Mouse (Mus musculus): ENCODE measurements at regions not wholly inside any gene's neighbourhood (a gene's known extent, or its start where the extent isn't known, plus 50 kb on each side); places are given as distances from the start of the nearest gene placed in this dataset.

GRCm38 (mm10) chr11:43370025-43370424, 56.0 kb downstream of the Pttg1 start:
- DNase-seq (ENCODE audit: extremely low read depth, low read depth), result no peak

- no peak for DNase-seq (ENCODE audit: extremely low read depth, low read depth)
Observed at GRCm38 (mm10) chr11:43368346-43368745, 57.7 kb downstream of the Pttg1 start.

- no peak for DNase-seq (ENCODE audit: extremely low read depth, low read depth)
Observed at GRCm38 (mm10) chr11:43361858-43362257, 64.2 kb downstream of the Pttg1 start.

- DNase-seq (ENCODE audit: extremely low read depth, low read depth), result peak; percentile 2
Observed at GRCm38 (mm10) chr11:43358390-43359291, 67.4 kb downstream of the Pttg1 start.

GRCm38 (mm10) chr11:43353602-43354001, 72.4 kb downstream of the Pttg1 start:
- no peak for DNase-seq (ENCODE audit: extremely low read depth, low read depth)

GRCm38 (mm10) chr11:43353030-43353429, 73.0 kb downstream of the Pttg1 start:
- DNase-seq (ENCODE audit: extremely low read depth, low read depth), result no peak

- DNase-seq (ENCODE audit: extremely low read depth, low read depth), result no peak
Observed at GRCm38 (mm10) chr11:43351818-43352217, 74.2 kb downstream of the Pttg1 start.

GRCm38 (mm10) chr11:43351348-43351747, 74.7 kb downstream of the Pttg1 start:
- DNase-seq (ENCODE audit: extremely low read depth, low read depth), result no peak

GRCm38 (mm10) chr11:43350242-43350641, 75.8 kb downstream of the Pttg1 start:
- no peak for DNase-seq (ENCODE audit: extremely low read depth, low read depth)

- DNase-seq (ENCODE audit: extremely low read depth, low read depth), result no peak
Observed at GRCm38 (mm10) chr11:43349564-43349963, 76.5 kb downstream of the Pttg1 start.

GRCm38 (mm10) chr11:43348571-43348970, 77.5 kb downstream of the Pttg1 start:
- DNase-seq (ENCODE audit: extremely low read depth, low read depth), result peak; percentile 3

GRCm38 (mm10) chr11:43346489-43346888, 79.6 kb downstream of the Pttg1 start:
- DNase-seq (ENCODE audit: extremely low read depth, low read depth), result no peak

- no peak for DNase-seq (ENCODE audit: extremely low read depth, low read depth)
Observed at GRCm38 (mm10) chr11:43344767-43345561, 81.1 kb downstream of the Pttg1 start.

- DNase-seq (ENCODE audit: extremely low read depth, low read depth), result no peak
Observed at GRCm38 (mm10) chr11:43343574-43343973, 82.5 kb downstream of the Pttg1 start.

GRCm38 (mm10) chr11:43338377-43338993, 87.6 kb downstream of the Pttg1 start:
- no peak for DNase-seq (ENCODE audit: extremely low read depth, low read depth)

- DNase-seq (ENCODE audit: extremely low read depth, low read depth), result no peak
Observed at GRCm38 (mm10) chr11:43335668-43336265, 90.3 kb downstream of the Pttg1 start.

- no peak for DNase-seq (ENCODE audit: extremely low read depth, low read depth)
Observed at GRCm38 (mm10) chr11:43333547-43333946, 92.5 kb downstream of the Pttg1 start.

GRCm38 (mm10) chr11:43313996-43314395, 112.1 kb downstream of the Pttg1 start:
- DNase-seq (ENCODE audit: extremely low read depth, low read depth), result no peak

Measured in MEL-GATA-1-ER (cell line).